Mouse (Mus musculus): ENCODE measurements around the gene Mast1. TPM values are rescaled to one million over a fixed set of nuclear protein-coding genes. Genes with fewer than 3 reads are reported as not detected.

Mast1 gene
- total RNA-seq, 2 experiments from 2014 or later, result 0.20 to 0.45 TPM

DNA sequence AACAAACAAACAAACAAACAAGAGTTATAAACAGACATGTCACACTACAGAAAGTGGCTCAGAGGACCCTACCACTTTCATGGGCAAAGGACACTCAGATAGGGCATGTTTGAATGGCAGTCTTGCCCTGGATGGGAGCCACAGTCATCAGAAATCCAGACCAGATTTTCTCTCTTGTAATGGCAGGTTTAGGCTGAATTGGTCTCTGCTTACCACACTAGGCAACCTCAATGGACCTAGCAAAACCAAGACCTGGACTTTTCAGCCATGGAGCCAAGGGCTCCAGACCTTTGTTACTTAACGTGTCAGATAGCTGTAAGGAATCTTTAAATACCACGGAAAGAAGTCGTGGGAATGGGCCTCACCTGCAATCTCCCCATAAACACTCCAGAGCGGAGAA lies 6.5 kb upstream of the Mast1 start:
- DNase-seq, result no peak

DNA sequence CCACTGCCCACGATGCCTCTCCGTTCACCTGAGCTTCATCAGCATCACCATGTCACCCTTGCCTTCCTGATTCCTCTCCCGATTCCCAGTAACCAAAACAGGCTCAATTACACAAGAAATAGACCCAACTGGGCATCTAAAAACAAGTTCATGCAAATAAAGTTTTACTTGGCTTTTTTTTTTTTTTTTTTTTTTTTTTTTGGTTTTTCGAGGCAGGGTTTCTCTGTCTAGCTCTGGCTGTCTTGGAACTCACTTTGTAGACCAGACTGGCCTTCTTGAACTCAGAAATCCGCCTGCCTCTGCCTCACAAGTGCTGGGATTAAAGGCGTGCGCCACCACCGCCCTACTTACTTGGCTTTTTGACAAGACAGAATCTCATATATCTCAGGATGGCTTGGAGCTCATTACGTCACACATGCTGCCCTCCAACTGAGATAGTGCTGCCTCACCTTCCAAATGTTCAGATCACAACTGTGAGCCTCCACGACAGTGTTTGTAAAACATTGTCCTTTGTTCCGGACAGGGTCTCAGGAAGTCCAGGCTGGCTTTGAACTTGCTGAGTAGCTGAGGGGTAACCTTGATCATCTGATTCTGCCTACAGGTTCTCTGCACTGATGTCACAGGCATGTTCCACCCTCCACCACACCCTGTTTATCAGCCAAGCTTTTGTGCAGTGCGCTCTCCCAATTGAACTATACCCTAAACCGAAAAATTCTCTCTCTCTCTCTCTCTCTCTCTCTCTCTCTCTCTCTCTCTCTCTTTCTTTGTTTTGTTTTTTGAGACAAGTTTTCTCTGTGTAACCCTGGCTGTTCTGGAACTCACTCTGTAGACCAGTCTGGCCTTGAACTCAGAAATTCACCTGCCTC lies 694 bp upstream of the Mast1 start:
- DNase-seq, result no peak

DNA sequence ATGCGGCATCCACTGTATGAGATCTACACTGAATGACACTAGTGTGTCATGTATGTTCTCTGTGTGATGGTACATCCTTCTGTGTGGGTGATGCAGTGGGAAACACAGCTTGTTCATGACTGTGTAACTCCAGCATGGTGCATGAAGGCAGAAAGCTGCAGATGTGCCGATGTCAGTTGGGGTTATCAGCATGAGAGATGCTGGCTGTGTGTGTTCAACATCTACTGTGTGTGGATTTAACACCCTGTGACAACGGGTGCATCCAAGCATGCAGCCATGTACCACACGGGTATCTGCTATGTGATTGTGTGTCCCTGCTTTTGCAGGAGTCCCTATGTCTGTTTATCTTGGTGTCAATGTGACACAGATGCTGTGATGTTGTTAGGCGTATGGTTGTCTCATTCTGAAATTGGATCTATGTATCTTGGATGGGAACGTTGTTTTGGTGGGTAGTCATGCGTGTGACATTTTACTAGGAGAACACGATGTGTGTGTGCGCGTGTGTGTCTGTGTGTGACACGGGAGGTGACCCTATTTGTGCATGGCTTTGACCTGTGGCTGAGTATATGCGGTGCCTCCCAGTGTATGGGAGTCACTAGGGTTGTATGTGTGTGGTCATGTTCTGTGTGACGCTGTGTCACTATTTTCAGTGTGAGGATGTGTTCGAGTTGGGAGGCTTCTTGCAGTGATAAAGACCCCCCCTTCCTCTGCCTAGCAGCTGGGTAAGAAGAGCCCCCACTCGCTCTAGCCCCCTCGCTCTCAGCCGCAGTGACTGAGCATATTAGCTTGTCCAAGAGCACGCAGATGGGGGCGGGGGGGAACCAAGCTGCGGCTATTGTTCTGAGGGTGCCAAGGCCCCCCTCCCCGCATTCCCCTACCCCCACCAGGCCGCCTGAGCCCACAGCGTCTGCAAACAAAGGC lies 858 bp downstream of the Mast1 start:
- no peak for DNase-seq

DNA sequence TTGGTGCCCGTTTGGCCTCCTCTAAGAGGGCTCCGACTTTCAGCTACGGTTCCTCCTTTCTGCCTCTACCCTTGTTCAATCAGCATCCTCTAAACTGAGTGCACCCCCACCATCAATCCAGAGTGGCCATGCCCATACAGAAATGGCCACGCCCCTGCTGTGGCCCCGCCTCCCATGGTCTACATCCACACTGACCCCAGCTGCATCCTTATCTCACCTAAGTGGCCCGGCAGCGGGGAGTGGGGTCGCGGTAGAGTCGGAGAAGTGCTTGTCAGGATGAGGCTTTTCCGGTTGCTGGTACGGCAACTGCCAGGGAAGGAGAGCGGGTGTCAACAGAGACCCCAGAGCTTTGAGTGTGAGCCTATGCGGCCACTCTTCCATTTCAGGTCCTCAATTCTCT lies 1.7 kb downstream of the Mast1 start:
- no peak for DNase-seq

DNA sequence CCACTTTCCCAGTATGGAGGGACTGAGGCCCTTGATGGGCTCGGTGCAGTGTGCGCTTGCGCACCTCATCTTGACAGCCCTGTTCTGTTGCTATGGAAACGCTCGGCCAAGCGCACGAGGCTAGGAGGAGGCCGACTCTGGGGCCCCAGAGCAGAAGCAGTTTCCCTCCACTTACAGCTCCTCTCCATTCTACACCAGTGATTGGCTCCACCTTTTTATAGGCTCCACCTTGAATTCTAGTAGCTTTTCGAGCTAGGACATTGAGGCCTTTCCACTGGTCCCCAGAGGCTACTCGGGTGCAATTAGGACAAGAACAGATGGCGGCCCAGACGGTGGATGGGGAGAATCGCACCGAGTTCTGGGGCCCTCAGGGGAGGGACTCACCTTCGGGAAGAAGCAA lies 2.3 kb downstream of the Mast1 start:
- no peak for DNase-seq

DNA sequence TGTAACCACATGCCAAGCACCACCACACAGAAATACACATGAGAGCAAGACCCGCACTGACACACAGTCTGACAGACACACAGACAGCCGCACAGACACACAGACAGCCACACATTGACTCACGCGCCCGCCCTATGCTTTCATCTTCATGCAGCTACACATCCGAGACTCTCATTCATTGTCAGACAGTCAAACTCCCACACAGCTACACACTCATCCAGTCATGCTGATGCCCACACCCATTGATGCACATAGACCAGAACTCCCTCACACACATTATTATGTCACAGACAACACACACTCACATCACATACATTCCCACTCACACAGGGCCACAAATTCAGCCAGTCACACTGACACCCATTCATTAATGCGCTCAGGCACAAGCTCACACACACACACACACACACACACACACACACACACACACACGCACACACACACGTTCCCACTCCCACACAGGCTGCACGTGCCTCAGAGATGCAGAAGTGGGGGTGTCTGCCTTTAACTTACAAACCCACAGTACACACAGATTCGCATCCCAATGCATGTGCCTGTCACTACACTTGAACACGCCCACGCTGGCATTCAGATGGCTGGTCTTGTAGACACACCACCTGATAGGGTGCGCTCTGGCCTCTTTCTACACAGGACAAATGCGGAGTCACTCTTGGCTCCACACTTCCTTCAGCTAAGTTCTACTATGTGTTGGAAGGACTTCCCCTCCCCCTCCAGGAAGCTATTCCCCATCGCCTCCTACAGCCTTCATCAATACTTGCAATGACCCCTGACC lies 3.2 kb downstream of the Mast1 start:
- DNase-seq, result no peak

DNA sequence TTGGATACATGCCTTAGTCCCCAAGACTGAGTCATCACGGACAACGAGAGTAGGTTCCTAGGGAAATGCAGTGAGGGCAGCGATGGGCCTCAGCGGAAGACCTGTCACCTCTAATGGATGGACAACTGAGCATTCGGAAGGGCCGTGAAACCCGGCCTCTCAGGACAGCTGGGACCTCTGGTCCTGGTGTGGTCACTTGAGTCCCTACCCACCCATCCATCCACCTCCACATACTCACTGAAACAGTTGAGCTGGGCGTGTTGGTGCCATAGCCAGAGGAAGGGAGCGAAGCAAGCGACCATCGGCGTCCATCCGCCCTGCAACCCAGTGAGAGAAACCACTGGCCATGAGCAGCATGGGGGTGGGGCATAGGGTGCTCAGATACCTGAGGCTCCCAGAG lies 6.6 kb downstream of the Mast1 start:
- no peak for DNase-seq

DNA sequence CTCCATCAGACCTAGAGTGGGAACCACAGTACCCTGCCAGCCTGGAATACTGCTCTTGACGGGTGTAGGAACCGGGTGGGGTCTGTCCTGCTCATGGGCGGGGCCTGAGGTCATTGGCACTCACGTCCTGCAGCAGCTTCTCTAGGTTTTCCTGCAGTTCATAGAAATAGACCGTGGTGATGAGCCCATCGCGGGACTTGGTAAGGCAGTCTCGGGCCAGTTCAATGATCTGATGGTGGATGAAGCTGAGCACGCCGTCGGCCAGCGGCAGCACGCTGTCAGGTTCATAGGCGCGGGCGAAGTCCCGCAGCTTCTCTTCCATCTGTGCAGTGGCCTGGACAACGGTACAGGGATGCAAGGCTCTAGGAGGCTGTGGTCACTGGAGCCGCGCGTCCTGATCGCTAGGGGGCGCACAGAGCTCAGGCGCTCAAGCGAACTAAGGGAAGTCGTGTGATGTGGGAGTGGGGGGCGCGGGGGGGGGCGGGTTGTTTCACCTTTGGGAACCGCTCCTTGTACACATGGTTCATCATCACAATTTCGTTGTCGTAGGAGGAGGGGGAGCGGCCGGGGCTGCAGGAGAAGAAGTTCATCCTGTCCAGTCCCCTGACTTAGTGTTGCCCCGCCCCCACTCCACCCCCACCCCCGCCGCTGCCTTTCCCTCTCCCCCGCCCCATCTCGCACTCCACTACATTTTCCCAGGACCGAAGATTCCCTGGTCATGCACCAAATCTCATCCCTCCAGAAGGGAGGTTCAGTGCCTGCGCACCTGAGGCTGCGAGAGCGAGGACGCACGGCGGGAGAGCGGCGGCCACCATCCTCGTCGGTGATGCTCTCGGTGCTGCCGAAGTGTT lies 8.5 kb downstream of the Mast1 start:
- DNase-seq, result peak; percentile 74

DNA sequence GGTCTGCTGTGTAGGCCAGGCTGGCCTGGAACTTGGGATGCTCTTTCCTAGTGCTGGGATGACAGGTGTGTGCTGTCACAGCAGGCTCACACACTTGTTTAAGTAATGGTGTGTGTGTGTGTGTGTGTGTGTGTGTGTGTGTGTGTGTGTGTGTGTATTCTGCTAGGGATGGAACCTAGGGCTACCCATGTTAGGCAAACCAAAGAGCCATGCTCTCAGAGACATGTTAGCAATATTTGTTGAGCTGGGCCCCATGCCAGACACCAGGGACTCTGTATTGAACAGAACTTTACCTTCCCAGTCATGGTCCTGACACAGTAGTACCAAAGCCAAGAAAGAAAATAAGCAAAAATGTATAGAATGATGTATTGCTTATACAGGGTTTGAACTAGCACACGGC lies 9.6 kb downstream of the Mast1 start:
- no peak for DNase-seq

DNA sequence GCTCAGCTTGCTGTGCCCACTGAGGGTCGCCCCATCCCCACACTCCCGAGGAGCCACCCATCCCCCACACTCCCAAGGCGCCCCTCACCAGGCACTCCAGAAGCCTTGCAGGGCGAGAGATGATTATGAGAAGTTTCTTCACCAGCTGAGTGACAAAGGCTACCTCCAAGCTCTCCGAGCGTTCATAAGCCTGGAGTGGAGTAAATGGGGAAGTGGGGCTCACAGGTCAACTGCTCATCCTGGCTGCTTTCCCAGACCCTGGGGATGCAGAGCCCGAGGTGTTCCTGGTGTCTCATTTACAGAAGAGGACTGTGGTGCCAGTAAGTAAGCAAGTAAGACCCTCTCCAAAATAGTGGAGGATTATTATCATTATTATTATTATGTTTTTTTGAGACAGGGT lies 11.6 kb downstream of the Mast1 start:
- no peak for DNase-seq

DNA sequence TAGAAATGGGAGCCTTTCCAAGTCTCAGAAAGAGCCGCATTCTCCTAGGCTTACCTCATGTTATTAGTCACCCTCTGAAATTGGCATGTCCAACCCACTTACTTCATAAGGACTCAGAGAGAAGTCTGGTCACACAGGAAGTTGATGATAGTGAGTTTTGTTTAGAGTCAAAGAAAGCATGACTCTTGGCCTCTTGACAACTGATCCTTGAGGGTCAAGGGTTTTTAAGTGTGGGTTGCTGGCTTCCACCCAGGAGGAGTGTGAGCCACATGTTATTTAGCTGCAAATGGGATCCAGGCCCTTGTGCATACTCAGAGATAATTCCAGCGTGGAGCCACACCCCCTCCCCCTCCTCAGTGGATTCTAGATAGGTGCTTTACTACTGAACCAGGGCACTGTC lies 15.6 kb downstream of the Mast1 start:
- no peak for DNase-seq

DNA sequence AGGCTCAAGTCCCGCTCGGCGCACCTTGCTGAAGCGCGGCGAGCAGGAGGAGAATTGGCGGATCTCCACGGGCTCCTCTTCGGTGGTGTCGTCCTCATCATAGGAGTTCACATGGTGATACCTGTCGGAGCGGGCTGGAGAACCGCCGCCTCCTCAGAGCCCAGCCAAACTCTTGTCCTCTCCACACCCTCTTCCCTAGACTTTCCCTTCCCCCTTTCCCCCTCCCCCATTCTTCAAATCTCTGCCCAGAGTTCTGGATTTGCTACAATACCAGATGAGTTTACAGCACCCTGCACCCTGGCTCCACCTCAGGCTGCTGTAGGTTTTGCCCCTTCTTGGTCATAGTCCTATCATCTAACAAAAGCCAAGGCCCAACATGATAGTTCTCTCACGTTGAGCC lies 18.5 kb downstream of the Mast1 start:
- no peak for DNase-seq

DNA sequence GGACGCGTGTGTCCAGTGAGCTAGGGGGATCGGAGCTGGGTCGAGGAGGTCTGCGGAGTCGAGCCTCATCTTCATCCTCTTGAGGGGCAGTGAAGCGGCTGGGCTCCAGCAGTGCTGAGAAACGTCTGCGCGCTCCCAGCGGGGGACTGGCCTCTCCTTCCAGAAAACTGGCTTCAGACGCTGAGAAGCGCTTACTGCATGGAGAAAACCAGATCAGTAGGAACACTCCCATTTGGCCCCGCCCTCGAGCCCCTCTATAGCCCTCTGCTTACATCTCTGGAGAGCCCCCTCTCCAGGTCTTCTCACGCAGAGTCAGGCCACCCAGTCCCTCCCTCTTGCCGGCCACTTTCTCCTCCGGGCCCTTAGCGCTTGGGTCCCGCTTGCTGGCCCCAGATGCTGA lies 19.4 kb downstream of the Mast1 start:
- DNase-seq, result no peak

DNA sequence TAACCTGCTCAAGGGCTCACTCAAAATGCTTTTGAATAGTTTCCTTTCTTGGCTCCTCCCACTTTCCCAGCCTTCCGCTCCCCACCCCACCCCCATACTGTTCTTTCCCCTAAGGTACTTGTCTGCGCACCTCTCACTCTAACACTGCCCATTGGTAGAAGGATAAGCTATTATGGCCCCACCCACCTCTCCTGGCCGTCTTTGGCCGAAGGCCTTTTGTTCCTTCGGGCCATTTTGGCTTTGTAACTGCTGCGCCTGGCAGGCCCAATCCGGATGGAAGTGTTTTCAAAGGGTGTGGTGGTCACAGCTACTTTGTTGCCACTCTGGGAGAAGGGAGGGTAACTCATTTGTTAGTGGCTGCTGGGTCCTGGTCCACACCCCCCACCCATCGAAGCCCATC lies 21.9 kb downstream of the Mast1 start:
- no peak for DNase-seq

DNA sequence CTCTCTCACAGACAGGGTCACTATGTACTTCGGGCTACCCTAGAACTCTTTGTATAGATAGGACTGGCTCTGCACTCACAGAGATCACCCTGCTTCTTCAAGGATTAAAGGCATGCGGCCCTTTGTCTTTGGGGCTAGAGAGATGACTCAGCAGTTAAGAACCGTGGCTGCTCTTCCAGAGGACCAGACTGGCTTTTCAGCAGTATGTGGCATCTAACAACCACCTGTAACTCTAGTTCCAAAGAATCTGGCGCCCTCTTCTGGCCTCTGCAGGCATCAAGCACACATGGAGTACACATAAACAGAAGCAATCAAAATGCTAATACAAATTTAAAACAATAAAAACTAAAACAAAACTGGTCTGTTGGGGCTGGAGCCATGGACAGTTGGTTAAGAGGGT lies 23.2 kb downstream of the Mast1 start:
- DNase-seq, result no peak

DNA sequence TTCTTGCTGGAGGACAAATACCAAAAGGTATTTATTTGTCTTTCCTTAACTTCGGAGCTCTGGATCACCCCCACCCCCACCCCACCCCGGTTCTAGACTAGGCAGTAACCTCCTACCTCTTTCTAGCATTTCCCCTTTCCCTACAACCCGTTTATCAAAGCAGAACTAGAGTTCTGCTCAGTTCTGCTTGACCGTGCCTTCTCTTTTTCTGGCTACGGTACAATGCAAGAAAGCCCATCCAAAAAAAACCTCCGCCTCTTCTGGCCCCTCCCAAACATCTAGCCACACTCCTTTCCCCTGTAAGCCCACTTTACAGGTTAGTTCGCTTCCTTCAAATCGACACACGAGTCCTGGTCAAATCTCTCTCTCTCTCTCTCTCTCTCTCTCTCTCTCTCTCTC lies 23.7 kb downstream of the Mast1 start:
- no peak for DNase-seq

DNA sequence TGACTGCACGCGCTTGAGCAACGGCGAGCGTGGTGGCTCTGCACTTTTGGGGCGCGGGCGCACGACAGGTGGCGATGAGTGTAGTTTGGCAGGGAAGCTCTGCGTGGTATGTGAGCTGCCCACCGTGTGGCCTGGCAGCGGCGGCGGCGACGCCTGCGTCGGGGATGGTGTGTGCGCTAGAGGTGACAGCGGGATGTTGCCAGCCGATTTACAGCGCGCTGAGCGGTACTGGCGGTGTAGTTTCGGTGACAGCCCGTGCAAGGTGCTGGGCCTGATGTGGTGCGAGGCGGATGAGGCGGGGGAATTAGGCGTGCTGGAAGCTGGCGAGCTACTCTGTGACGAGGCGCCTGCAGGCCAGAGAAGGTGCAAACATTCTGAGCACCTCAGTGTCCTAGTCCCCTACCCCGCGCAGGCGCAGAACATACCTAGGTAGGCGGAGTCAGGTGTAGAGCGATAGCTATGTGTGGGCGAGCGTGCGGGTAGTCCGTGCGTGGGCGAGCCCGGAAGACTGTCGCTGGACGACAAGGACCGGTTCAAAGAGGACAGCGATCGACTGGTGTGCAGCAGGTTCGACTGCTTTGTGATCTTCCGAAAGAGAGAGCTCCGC lies 24.2 kb downstream of the Mast1 start:
- no peak for DNase-seq

DNA sequence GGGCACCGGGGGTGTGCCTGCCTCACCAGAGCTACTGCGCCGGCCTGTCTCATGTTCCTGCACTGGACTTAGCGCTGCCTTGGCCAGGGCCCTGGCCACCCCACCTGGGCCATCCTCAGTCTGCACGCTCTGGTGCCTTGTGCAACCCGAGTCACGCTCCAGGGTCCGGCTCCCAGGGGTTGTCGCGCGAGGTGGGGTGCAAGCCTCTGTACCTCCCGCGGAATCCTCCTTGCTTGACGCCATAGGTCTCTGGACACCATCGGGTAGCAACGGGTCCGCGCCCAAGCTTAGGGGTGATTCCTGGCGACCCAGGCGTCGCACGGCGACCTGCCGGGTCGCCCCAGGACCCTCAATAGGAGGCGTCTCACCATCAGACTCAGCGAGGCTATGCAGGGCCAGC lies 24.8 kb downstream of the Mast1 start:
- no peak for DNase-seq

DNA sequence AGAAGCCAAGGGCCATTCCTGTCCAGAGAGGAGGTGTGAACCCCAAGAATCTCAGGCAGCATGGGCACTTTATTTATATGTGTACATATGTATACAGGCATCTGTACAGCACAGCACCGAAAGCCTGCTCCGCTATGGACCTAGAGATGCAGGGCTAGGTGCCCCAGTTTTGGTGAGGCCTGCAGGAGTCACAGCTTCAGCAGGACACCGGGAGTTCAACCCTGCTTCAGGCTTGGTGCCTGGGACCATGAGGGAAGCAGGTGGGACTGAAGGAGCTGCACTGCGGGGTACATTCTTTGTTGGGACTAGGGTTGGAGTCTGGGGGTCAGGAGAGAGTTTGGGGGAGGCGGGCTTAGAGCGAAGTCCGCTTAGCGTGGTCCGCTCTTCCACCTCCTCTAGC lies 25.3 kb downstream of the Mast1 start:
- no peak for DNase-seq

DNA sequence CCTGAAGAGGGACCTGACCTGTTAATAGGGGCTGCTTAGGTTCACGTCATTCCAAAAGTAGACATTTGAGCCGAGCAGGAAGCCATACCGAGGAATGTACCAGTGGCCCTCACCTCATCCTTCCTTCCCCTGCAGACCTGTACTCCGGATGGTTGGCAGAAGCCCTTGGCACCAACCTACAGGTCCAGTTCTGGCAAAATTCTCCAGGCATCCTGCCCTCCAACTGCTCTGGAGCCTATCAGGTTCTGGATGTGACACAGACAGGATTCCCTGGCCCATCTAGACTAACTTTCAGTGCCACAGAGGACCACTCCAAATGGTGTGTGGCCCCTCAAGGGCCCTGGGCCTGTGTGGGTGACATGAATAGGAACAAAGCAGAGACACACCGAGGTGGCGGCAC lies 26.6 kb downstream of the Mast1 start:
- DNase-seq, result no peak

DNA sequence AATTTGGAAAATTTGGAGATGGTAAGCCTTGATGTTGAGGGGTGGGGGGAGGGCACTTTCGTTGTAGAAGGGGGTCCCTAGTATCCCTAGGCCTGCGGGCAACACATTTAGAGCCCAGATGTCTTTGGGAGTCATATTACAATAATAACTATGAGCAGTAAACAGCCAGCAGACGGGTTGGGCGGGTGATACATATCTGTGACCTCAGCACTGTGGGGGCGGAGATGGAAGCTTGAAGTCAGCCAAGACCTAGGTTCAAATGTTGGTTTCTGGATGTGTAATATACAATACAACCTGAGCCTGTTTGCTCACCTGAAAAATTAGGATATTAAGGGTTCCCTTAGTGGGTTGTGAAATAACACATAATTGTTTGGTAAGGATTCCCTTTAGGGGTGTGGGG lies 27.2 kb downstream of the Mast1 start:
- DNase-seq, result no peak
